Mouse (Mus musculus) lung, postnatal 36 days (tissue): ENCODE measurements around the gene Mphosph10.

Experiments
- DNase-seq: peaks from one replicate; pipeline ENCODE4 v3.0.0; 2022; ENCODE audit warnings: mixed read lengths

The Mphosph10 gene

GRCm38 (mm10) chr7:64392122-64392818, at the start of gene Mphosph10, which contains the start of gene Mcee:
TSS of gene Mphosph10 (minus strand) at chr7:64392268.
TSS of gene Mcee (plus strand) at chr7:64392607.
- peak; percentile 98 for DNase-seq

- no peak for DNase-seq
These were observed 48.5 kb upstream of the Mphosph10 start for GRCm38 (mm10) chr7:64440519-64440918.

GRCm38 (mm10) chr7:64439595-64440518, 47.8 kb upstream of the Mphosph10 start:
- no peak for DNase-seq

GRCm38 (mm10) chr7:64424861-64425260, 32.8 kb upstream of the Mphosph10 start:
- no peak for DNase-seq

- no peak for DNase-seq
These were observed 11.9 kb upstream of the Mphosph10 start for GRCm38 (mm10) chr7:64403989-64404388.

GRCm38 (mm10) chr7:64402452-64402851, 10.4 kb upstream of the Mphosph10 start:
- DNase-seq: no peak

GRCm38 (mm10) chr7:64400725-64401124, 8.7 kb upstream of the Mphosph10 start:
- peak; percentile 4 for DNase-seq

GRCm38 (mm10) chr7:64392819-64393151, 717 bp upstream of the Mphosph10 start:
- DNase-seq: no peak

- no peak for DNase-seq
These were observed 589 bp downstream of the Mphosph10 start for GRCm38 (mm10) chr7:64391479-64391878.

GRCm38 (mm10) chr7:64373830-64374562, 18.1 kb downstream of the Mphosph10 start, which contains the start of gene Fan1:
TSS of gene Fan1 (minus strand) at chr7:64374095.
- peak; percentile 90 for DNase-seq

GRCm38 (mm10) chr7:64373147-64373829, 18.8 kb downstream of the Mphosph10 start:
- DNase-seq: no peak

- no peak for DNase-seq
These were observed 19.9 kb downstream of the Mphosph10 start for GRCm38 (mm10) chr7:64371940-64372878.

- DNase-seq: no peak
These were observed 22.2 kb downstream of the Mphosph10 start for GRCm38 (mm10) chr7:64369841-64370240.

GRCm38 (mm10) chr7:64365863-64366262, 26.2 kb downstream of the Mphosph10 start:
- DNase-seq: peak; percentile 68

- DNase-seq: no peak
These were observed 31.5 kb downstream of the Mphosph10 start for GRCm38 (mm10) chr7:64360586-64360945.

GRCm38 (mm10) chr7:64359943-64360585, 32.0 kb downstream of the Mphosph10 start:
- DNase-seq: no peak

GRCm38 (mm10) chr7:64358666-64359065, 33.4 kb downstream of the Mphosph10 start:
- no peak for DNase-seq

GRCm38 (mm10) chr7:64357405-64357804, 34.7 kb downstream of the Mphosph10 start:
- DNase-seq: peak; percentile 95

GRCm38 (mm10) chr7:64356661-64357060, 35.4 kb downstream of the Mphosph10 start:
- no peak for DNase-seq

GRCm38 (mm10) chr7:64354206-64354605, 37.9 kb downstream of the Mphosph10 start:
- DNase-seq: peak; percentile 54

- DNase-seq: no peak
These were observed 41.0 kb downstream of the Mphosph10 start for GRCm38 (mm10) chr7:64351087-64351486.
